Mouse (Mus musculus): Measurements from ENCODE around the gene Ell3. TPM values are rescaled to one million over a fixed set of nuclear protein-coding genes. Genes with fewer than 3 reads are reported as not detected.

Gene Ell3
- polyA plus RNA-seq (2014; fragmentation: Illumina TruSeq; extraction: RNeasy Lipid Tissue Mini Kit (QIAGEN cat#74804); ENCODE audit: low read depth, low replicate concordance): 0.26 TPM

GRCm38 (mm10) chr2:121444178-121444577, at the start of gene Ell3:
TSS of gene Ell3 (minus strand) at chr2:121444278.

DNA sequence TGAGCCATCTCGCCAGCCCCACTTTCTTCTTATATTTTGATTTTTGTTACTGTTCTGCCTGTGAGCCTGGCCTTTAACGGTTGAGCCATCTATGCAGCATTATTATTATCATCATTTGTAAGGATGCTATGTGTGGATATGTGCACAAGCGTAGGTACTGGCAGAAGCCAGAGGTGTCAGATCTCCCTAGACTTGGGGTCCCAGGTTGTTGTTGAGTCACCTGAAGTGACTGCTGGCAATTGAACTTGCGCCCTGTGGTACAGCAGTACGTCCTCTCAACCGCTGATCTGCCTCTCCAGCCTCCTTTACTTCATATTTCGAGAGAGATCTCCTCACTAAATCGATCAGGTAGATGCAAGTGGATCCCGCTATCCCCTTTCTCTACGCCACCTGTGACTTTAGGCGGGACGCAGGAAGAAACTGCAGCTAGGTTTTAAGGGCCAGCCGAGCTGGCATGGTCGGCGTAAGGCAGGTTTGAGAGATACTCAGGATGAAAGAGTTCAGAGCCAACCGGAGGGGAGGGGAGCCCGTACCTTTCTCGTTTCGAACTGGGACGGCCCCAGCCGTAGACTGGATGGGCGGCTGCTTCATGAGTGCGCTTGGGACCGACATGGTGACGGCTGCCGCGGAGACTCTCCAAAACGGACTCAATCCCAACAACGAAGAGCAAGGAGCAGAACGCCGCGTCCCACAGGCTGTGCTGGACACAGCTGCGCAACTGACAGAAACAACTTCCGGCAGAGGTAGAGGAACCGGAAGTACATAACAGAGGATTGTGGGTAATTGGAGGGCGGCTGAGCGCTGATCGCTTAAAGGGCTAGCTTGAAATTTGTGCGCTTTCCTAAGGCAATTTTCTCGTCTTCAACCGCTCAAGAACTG, 29.5 kb upstream of the Ell3 start, which contains the start of gene Mfap1b:
Gene Mfap1b, minus strand, starts transcription at position 767 of the 879 bp plus-strand sequence.

GRCm38 (mm10) chr2:121456692-121457642, 12.9 kb upstream of the Ell3 start, which contains the start of gene Serinc4:
TSS of gene Serinc4 (minus strand) at chr2:121456781.

DNA sequence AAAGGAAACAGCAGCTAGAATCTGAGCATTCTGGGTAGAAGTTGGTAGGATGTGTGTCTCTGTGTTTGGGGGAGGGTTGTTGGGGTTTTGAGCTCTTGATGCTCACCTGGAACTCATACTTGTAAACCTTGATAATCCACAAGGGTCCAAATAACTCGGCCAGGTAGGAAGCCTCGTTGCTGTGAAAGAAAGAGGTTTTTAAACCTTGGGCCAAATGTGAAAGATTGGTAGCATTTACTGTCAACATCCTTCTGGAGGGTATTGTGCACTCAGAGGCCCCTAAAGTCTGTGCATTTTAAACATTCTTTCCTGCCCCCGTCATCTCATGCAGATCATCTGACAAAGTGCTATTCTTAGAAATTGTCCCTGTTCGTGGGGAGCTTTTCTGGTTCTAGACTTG, 8.9 kb upstream of the Ell3 start, which contains the start of gene Hypk:
Gene Hypk, plus strand, starts transcription at position 301 of the 400 bp plus-strand sequence.

DNA sequence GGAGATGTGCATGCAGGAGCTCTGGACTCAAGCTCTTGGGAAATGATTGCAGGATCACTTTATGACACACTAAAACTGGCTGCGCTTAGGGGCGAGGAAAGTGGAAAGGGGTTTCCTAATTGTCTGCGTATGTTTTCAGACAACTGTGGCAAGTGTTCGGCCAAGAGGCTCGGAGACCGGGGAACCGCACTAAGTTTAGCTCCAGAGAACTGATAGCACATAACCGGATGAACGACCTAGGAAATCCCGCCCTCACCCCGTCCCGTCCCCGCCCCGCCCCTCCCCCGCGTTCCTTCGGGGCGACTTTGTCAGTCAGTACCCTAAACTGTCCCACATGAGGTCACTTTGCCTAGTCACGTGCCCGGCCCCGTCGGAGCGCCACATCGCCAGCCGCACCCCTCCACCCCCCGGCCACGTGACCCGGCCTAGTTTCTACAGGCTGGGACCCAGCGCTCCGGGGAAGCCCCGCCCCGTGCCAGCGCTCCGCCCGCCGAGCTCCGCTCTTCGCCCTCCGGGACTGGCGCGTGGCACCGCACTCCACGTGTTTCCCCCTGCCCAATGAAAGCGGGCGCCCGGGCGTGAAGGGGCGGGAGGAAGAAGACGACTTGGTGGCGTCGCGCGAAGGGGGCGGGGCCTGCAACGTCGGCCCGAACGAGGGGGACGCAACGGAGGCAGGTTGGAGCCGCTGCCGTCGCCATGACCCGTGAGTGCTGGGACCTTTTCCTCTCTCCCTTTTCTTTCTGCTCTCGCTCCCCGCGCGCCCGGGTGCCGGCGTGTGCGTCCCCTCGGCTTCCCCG, 4.9 kb upstream of the Ell3 start, which contains the start of gene Serf2:
Gene Serf2, plus strand, starts transcription at position 457 of the 797 bp plus-strand sequence.

DNA sequence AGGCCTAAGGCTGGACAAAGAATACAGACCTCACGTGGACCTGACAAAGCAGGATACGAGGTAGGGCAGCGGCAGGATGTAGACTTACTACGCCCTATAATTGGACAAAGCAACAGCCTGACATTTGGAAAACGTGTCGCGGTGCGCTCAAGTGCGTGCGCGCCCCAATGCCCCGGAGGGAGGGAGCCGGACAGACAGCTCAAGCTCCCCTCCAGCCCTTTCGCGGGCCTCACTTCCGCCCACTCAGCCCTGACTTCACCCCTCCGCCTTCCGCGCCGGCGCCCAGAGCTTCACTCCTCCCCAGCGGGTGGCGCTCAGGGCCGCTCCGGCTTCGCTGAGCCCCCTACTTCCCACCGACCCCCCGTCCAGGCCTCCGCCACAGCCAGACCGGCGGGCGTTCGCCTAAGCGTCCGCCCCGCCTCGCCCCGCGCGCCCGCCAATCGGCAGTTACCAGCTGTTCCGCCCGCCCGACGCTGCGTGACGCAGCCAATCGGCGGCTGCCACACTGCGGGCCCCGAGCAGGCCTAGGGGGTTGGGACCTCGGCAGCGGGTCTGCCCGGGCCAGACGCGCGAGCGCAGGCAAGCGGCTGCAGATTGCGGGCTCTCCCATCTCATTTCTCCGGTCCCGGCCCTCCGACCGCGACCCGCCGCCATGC, 30.6 kb downstream of the Ell3 start, which contains the start of the genes Pdia3 and Catsper2:
Gene Pdia3, plus strand, starts transcription at position 389 of the 656 bp plus-strand sequence.
Gene Catsper2, minus strand, starts transcription at position 406 of the 656 bp plus-strand sequence.

Other genes with a start within 250 kb of the Ell3 start
- gene Trp53bp1, start 172.9 kb downstream of the Ell3 start, polyA plus RNA-seq (2014; fragmentation: Illumina TruSeq; extraction: RNeasy Lipid Tissue Mini Kit (QIAGEN cat#74804); ENCODE audit: low read depth, low replicate concordance): 24.0 TPM
- 2.9 TPM for gene Map1a, start 154.7 kb downstream of the Ell3 start, polyA plus RNA-seq (2014; fragmentation: Illumina TruSeq; extraction: RNeasy Lipid Tissue Mini Kit (QIAGEN cat#74804); ENCODE audit: low read depth, low replicate concordance)
- 70.3 TPM for gene Ppip5k1, start 88.9 kb downstream of the Ell3 start, polyA plus RNA-seq (2014; fragmentation: Illumina TruSeq; extraction: RNeasy Lipid Tissue Mini Kit (QIAGEN cat#74804); ENCODE audit: low read depth, low replicate concordance)
- gene Ckmt1, start 86.6 kb downstream of the Ell3 start, polyA plus RNA-seq (2014; fragmentation: Illumina TruSeq; extraction: RNeasy Lipid Tissue Mini Kit (QIAGEN cat#74804); ENCODE audit: low read depth, low replicate concordance): 1.8 TPM
- 0.21 TPM for gene Strc, start 57.1 kb downstream of the Ell3 start, polyA plus RNA-seq (2014; fragmentation: Illumina TruSeq; extraction: RNeasy Lipid Tissue Mini Kit (QIAGEN cat#74804); ENCODE audit: low read depth, low replicate concordance)
- 115 TPM for gene Pdia3, start 30.5 kb downstream of the Ell3 start, polyA plus RNA-seq (2014; fragmentation: Illumina TruSeq; extraction: RNeasy Lipid Tissue Mini Kit (QIAGEN cat#74804); ENCODE audit: low read depth, low replicate concordance)
- 5.0 TPM for gene Catsper2, start 30.5 kb downstream of the Ell3 start, polyA plus RNA-seq (2014; fragmentation: Illumina TruSeq; extraction: RNeasy Lipid Tissue Mini Kit (QIAGEN cat#74804); ENCODE audit: low read depth, low replicate concordance)
- 543 TPM for gene Serf2, start 4.9 kb upstream of the Ell3 start, polyA plus RNA-seq (2014; fragmentation: Illumina TruSeq; extraction: RNeasy Lipid Tissue Mini Kit (QIAGEN cat#74804); ENCODE audit: low read depth, low replicate concordance)
- gene Hypk, start 9.0 kb upstream of the Ell3 start, polyA plus RNA-seq (2014; fragmentation: Illumina TruSeq; extraction: RNeasy Lipid Tissue Mini Kit (QIAGEN cat#74804); ENCODE audit: low read depth, low replicate concordance): 17.4 TPM
- gene Serinc4, start 12.5 kb upstream of the Ell3 start, polyA plus RNA-seq (2014; fragmentation: Illumina TruSeq; extraction: RNeasy Lipid Tissue Mini Kit (QIAGEN cat#74804); ENCODE audit: low read depth, low replicate concordance): not detected
- gene Mfap1b, start 29.8 kb upstream of the Ell3 start, polyA plus RNA-seq (2014; fragmentation: Illumina TruSeq; extraction: RNeasy Lipid Tissue Mini Kit (QIAGEN cat#74804); ENCODE audit: low read depth, low replicate concordance): 39.7 TPM
- 33.2 TPM for gene Mfap1a, start 62.4 kb upstream of the Ell3 start, polyA plus RNA-seq (2014; fragmentation: Illumina TruSeq; extraction: RNeasy Lipid Tissue Mini Kit (QIAGEN cat#74804); ENCODE audit: low read depth, low replicate concordance)
- gene Wdr76, start 62.4 kb upstream of the Ell3 start, polyA plus RNA-seq (2014; fragmentation: Illumina TruSeq; extraction: RNeasy Lipid Tissue Mini Kit (QIAGEN cat#74804); ENCODE audit: low read depth, low replicate concordance): 1.3 TPM